Mouse (Mus musculus) bone marrow, adult 2 months (tissue): ENCODE results near the gene Cnnm2.

ENCODE experiments used
- CTCF ChIP-seq: fragments of 200-500 bp; IDR thresholded peaks from 2 replicates; pipeline ENCODE4 v1.5.1; 2011; ENCODE audit warnings: low read length, control low read depth; ENCODE audit not compliant: control insufficient read depth, insufficient read depth
- POLR2A ChIP-seq: fragments of 200-500 bp; IDR thresholded peaks from 2 replicates; pipeline ENCODE4 v1.6.1; 2011; ENCODE audit warnings: low read depth, mild to moderate bottlenecking, control low read depth, low read length, borderline replicate concordance; ENCODE audit not compliant: control insufficient read depth

- TF ChIP-seq CTCF = no peak
- TF ChIP-seq POLR2A = no peak
These were observed 76.1 kb downstream of the Cnnm2 start for GRCm38 (mm10) chr19:46837290-46838079.
